Mouse (Mus musculus) intestine, postnatal 0 days (tissue): Measurements from ENCODE around the gene Eif4g3. TPM values are rescaled to one million over a fixed set of nuclear protein-coding genes. Genes with fewer than 3 reads are reported as not detected.

Experiments used
- ATAC-seq: fragments of 200-750 bp; cut with Nextera tagmentation; 2 replicates; pipeline ENCODE4 v1.8.0; 2017; ENCODE audit warnings: mild to moderate bottlenecking, moderate TSS enrichment, moderate library complexity
- H3K27ac ChIP-seq: fragments of 300-500 bp; sonication (generic); 2 replicates; pipeline ENCODE4 v1.5.1; 2014; ENCODE audit warnings: mild to moderate bottlenecking, low read depth, low read length, moderate library complexity
- H3K27me3 ChIP-seq: fragments of 300-500 bp; sonication (generic); replicated peaks from 2 replicates; pipeline ENCODE4 v1.6.1; 2014; ENCODE audit warnings: low read length, mixed read lengths; ENCODE audit not compliant: control insufficient read depth, insufficient read depth
- H3K36me3 ChIP-seq: fragments of 300-500 bp; sonication (generic); 2 replicates; pipeline ENCODE4 v1.6.1; 2014; ENCODE audit warnings: mild to moderate bottlenecking, moderate library complexity; ENCODE audit not compliant: control insufficient read depth, insufficient read depth
- H3K4me1 ChIP-seq: fragments of 300-500 bp; sonication (generic); replicated peaks from 2 replicates; pipeline ENCODE4 v1.6.1; 2014; ENCODE audit warnings: antibody characterized with exemption, low read length, mixed read lengths; ENCODE audit not compliant: control insufficient read depth, insufficient read depth
- H3K4me2 ChIP-seq: fragments of 300-500 bp; sonication (generic); replicated peaks from 2 replicates; pipeline ENCODE4 v1.6.1; 2014; ENCODE audit warnings: low read depth, mild to moderate bottlenecking, moderate library complexity
- H3K4me3 ChIP-seq: fragments of 300-500 bp; sonication (generic); 2 replicates; pipeline ENCODE4 v1.5.1; 2014; ENCODE audit warnings: low read depth, low read length
- H3K9ac ChIP-seq: fragments of 300-500 bp; sonication (generic); 2 replicates; pipeline ENCODE4 v1.6.1; 2014; ENCODE audit warnings: mild to moderate bottlenecking, low read depth, low read length
- H3K9me3 ChIP-seq: fragments of 300-500 bp; sonication (generic); 2 replicates; pipeline ENCODE4 v1.6.1; 2016; ENCODE audit warnings: mixed run types; ENCODE audit not compliant: control insufficient read depth
- CTCF ChIP-seq: sonication (generic); IDR thresholded peaks from 2 replicates; pipeline ENCODE4 v1.5.1; 2016; ENCODE audit warnings: low read depth, mild to moderate bottlenecking, control low read depth, antibody characterized with exemption, moderate library complexity
- WGBS: fragments of 180-500 bp; shearing (Covaris S2); extraction: QIAGEN DNeasy Blood & Tissue Kit; methylation state at CpG from one replicate; pipeline ENCODE4 v1.1.7; 2014; 5-methylcytosine and 5-hydroxymethylcytosine counted together
- polyA plus RNA-seq: library from polyadenylated mRNA; unstranded; fragments of >200 nt; fragmentation: Nextera tagmentation; extraction: Ambion mirVana; gene quantifications from 2 replicates; pipeline ENCODE4 v1.2.1, GENCODE M21; 2015

The Eif4g3 gene
- polyA plus RNA-seq = 11.9 and 12.5 TPM in 2 replicates

DNA sequence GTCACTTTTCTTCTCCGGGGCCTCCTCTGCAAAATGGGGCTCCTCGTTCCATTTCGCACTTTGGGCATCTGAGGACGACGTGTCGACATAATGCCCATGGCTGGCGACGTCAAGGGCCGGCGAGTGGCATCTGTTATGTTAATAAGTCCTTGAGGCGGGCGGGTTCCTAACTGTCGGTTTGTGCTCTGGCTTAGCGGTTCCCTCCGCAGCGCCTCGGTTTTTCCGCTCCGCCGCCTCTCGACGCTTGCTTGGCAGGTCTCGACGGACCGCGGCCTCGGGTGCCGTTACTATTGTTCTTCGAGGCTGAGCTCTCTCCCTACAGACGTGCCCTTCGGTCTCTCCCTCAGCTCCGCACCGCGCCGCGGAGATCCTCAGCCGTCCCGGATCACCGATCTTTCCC, at the start of gene Eif4g3:
TSS of gene Eif4g3 (plus strand) at position 133 of the 400 bp plus-strand sequence.
- TF ChIP-seq CTCF = 0 out of 2 replicates have a peak, but pooled peaks have one; percentile 2
- ATAC-seq = no peak; the same call in 1 of the 2 replicates

GRCm38 (mm10) chr4:137943540-137943939, 49.3 kb upstream of the Eif4g3 start:
- TF ChIP-seq CTCF = no peak
- no peak for ATAC-seq
- Histone ChIP-seq H3K4me2 (no peak overlapping the region), H3K4me3 (no peak overlapping the region), H3K27ac (peak overlapping the region; percentile 35; the same call in 1 of the 2 replicates), H3K9me3 (no peaks in the 10 kb centered on the region), H3K9ac (no peak overlapping the region), H3K4me1 (no peaks in the 10 kb centered on the region), H3K36me3 (peaks cover 82% of the 10 kb centered on the region), H3K27me3 (no peaks in the 10 kb centered on the region)
- 78% methylated on average over 10 of the region's 10 CpGs for WGBS

More for the DNA sequence above, at the start of gene Eif4g3:
- H3K9ac ChIP-seq = peak within 1 kb of the TSS; percentile 98
- no peaks in the 10 kb centered on the region for H3K9me3 ChIP-seq
- H3K27ac ChIP-seq = peak within 1 kb of the TSS; percentile 91
- peak within 1 kb of the TSS; percentile 93 for H3K4me3 ChIP-seq
- 3% methylated on average over 39 of the region's 39 CpGs for WGBS
- H3K4me1 ChIP-seq = no peaks in the 10 kb centered on the region; the same call in 1 of the 2 replicates
- peak within 1 kb of the TSS; percentile 85 for H3K4me2 ChIP-seq
- H3K27me3 ChIP-seq = 0 out of 2 replicates have a peak, but pooled peaks cover 3% of the 10 kb centered on the region
- peaks cover 11% of the 10 kb centered on the region; the same call in 1 of the 2 replicates for H3K36me3 ChIP-seq

GRCm38 (mm10) chr4:137945376-137945775, 47.4 kb upstream of the Eif4g3 start:
- H3K4me1 ChIP-seq = no peaks in the 10 kb centered on the region
- H3K9ac ChIP-seq = no peak overlapping the region
- no peak overlapping the region for H3K4me2 ChIP-seq
- no peaks in the 10 kb centered on the region for H3K27me3 ChIP-seq
- no peak for ATAC-seq
- 0 out of 2 replicates have a peak overlapping the region, but pooled peaks have one; percentile 80 for H3K27ac ChIP-seq
- no peaks in the 10 kb centered on the region for H3K9me3 ChIP-seq
- no peak overlapping the region for H3K4me3 ChIP-seq
- peaks cover 82% of the 10 kb centered on the region for H3K36me3 ChIP-seq
- WGBS = 80% methylated on average over 4 of the region's 4 CpGs
- peak; percentile 77 for TF ChIP-seq CTCF

GRCm38 (mm10) chr4:137946419-137946818, 46.4 kb upstream of the Eif4g3 start:
- Histone ChIP-seq H3K27ac (peak overlapping the region; percentile 80), H3K4me1 (no peaks in the 10 kb centered on the region), H3K36me3 (peaks cover 80% of the 10 kb centered on the region), H3K27me3 (no peaks in the 10 kb centered on the region), H3K4me3 (no peak overlapping the region), H3K9me3 (no peaks in the 10 kb centered on the region), H3K9ac (no peak overlapping the region), H3K4me2 (peak overlapping the region; percentile 21; the same call in 1 of the 2 replicates)
- no peak for TF ChIP-seq CTCF
- ATAC-seq = peak; percentile 84
- 49% methylated on average over 11 of the region's 11 CpGs for WGBS

DNA sequence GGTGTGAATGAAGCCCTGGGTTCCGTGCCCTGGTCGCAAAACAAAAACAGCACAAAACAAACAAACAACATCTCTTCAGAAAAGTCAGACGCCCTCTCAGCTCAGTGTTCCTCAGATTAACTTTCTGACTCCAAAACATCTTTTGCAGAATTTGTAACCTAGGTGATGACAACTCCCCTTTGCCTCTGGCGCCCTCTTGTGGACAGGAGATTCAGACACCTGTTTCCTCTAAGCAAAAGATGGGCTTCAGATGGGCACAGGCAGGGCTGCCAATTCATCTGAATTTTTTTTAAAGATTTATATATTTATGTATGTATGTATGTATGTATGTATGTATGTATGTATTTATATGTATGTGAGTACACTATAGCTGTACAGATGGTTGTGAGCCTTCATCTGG, 40.0 kb upstream of the Eif4g3 start:
- no peak overlapping the region for H3K4me2 ChIP-seq
- H3K27ac ChIP-seq = no peak overlapping the region
- H3K27me3 ChIP-seq = no peaks in the 10 kb centered on the region
- WGBS = 27% methylated on average over 4 of the region's 4 CpGs
- H3K36me3 ChIP-seq = peaks cover 83% of the 10 kb centered on the region
- TF ChIP-seq CTCF = peak; percentile 96
- no peaks in the 10 kb centered on the region for H3K4me1 ChIP-seq
- H3K4me3 ChIP-seq = no peak overlapping the region
- H3K9ac ChIP-seq = no peak overlapping the region
- no peak for ATAC-seq
- no peaks in the 10 kb centered on the region for H3K9me3 ChIP-seq

DNA sequence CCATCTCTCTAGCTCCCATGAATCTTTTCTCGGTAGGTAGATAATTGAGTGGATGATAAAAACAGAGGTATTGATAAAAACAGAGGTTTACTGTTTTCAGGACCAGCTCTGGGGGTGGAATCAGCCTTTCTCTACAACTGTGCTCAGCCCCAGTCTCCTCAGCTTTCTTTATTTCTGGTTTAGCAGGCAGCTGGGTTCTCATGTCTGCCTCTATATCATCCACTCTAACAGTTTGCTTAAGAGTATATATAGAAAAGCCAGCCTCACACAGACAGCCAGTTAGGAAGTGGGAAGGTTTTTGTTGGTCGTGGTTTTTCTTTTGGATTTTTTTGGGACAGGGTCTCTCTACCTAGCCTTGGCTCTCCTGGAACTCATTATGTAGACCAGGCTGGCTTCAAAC, 38.6 kb upstream of the Eif4g3 start:
- Histone ChIP-seq H3K4me3 (no peak overlapping the region), H3K27me3 (no peaks in the 10 kb centered on the region), H3K4me2 (no peak overlapping the region), H3K9me3 (no peaks in the 10 kb centered on the region), H3K9ac (no peak overlapping the region), H3K4me1 (no peaks in the 10 kb centered on the region), H3K27ac (no peak overlapping the region), H3K36me3 (peaks cover 81% of the 10 kb centered on the region)
- no peak for TF ChIP-seq CTCF
- ATAC-seq = no peak
- 85% methylated on average over 2 of the region's 2 CpGs for WGBS
